ENCODE assay signal across 29 mouse cellular contexts in genomic region chr3:145032676-145033075, GRCm38 (mm10). TPM values are rescaled to one million over a fixed set of nuclear protein-coding genes. Genes with fewer than 3 reads are reported as not detected.
"Had no signal": no experiment of that assay in that cellular context is flagged by ENCODE, and none has a peak within 500 bp of the region (broad histone marks: within the 10 kb centered on the region; RNA-seq: fewer than 3 reads in every experiment).

Gene Clca1 (minus strand): TSS chr3:145032776.

- H3K9me3 ChIP-seq: kidney, embryonic 15.5 days; limb, embryonic 12.5 days; limb, embryonic 15.5 days; midbrain, embryonic 13.5 days; neural tube, embryonic 13.5 days had no signal

- H3K4me3 ChIP-seq: kidney, embryonic 15.5 days; left cerebral cortex, adult 2 months; limb, embryonic 12.5 days; limb, embryonic 15.5 days; midbrain, embryonic 13.5 days; myocyte; neural tube, embryonic 13.5 days had no signal

- H3K4me2 ChIP-seq: kidney, embryonic 15.5 days; limb, embryonic 12.5 days; limb, embryonic 15.5 days; liver, embryonic 11.5 days; lung, embryonic 14.5 days; midbrain, embryonic 13.5 days; neural tube, embryonic 13.5 days had no signal

- H3K27ac ChIP-seq: kidney, embryonic 15.5 days; left cerebral cortex, adult 2 months; limb, embryonic 12.5 days; limb, embryonic 15.5 days; liver, embryonic 14.5 days; macrophage; midbrain, embryonic 13.5 days; neural tube, embryonic 13.5 days had no signal

- H3K27me3 ChIP-seq: kidney, embryonic 15.5 days; limb, embryonic 12.5 days; limb, embryonic 15.5 days; midbrain, embryonic 13.5 days; neural tube, embryonic 13.5 days had no signal

- ATAC-seq: liver, postnatal 0 days; lung, postnatal 0 days; midbrain, embryonic 13.5 days; midbrain, embryonic 16.5 days had no signal

- DNase-seq: kidney, adult 11 months; kidney, adult 8-10 months; kidney, postnatal 10 days; kidney, postnatal 36 days; layer of hippocampus, postnatal 36 days; liver, postnatal 0 days; lung, embryonic 14.5 days; retina, postnatal 1 day; thymus, adult 18-20 months; thymus, postnatal 14 days; thymus, postnatal 4 days had no signal

- H3K36me3 ChIP-seq: kidney, embryonic 15.5 days; limb, embryonic 12.5 days; limb, embryonic 15.5 days; midbrain, embryonic 13.5 days; neural tube, embryonic 13.5 days had no signal

- H3K9ac ChIP-seq: kidney, embryonic 15.5 days; limb, embryonic 12.5 days; limb, embryonic 15.5 days; liver, embryonic 14.5 days; liver, postnatal 0 days; lung, embryonic 14.5 days; midbrain, embryonic 13.5 days; neural tube, embryonic 13.5 days had no signal

- H3K4me1 ChIP-seq: kidney, embryonic 15.5 days; limb, embryonic 12.5 days; limb, embryonic 15.5 days; midbrain, embryonic 13.5 days; neural tube, embryonic 13.5 days had no signal

RNA-seq across cellular contexts. Expression of gene Clca1, which starts in this region (rescaled TPM):
- total RNA-seq: layer of hippocampus, postnatal 10 days; layer of hippocampus, postnatal 36 days; left cerebral cortex, adult 2 months; left cerebral cortex, postnatal 10 days; left cerebral cortex, postnatal 36 days; megakaryocyte, adult 5-6 weeks; monocyte, adult 5-6 weeks; neutrophil, adult 5-6 weeks had no signal
- polyA plus RNA-seq: limb, embryonic 12.5 days; liver, embryonic 11.5 days; liver, embryonic 14.5 days; liver, postnatal 0 days; lung, embryonic 14.5 days; lung, postnatal 0 days; macrophage; midbrain, embryonic 13.5 days; midbrain, embryonic 16.5 days; neural tube, embryonic 13.5 days had no signal
